Comparison of ENCODE assay signal across 24 mouse cellular contexts in genomic region chr8:39781424-39782161, GRCm38 (mm10).
DNase-seq lines count a peak whose midpoint lies in the region; ATAC-seq and TF ChIP-seq lines count a peak whose summit lies in the region.
"Had no signal": no experiment of that assay in that cellular context is flagged by ENCODE, and none has a peak within 500 bp of the region (broad histone marks: within the 10 kb centered on the region; RNA-seq: fewer than 3 reads in every experiment).

No protein-coding gene starts in this region.

- no peak overlapping the region for H3K4me2 ChIP-seq in forebrain, postnatal 0 days (ENCODE audit: low read depth)
- no peak overlapping the region for H3K4me2 ChIP-seq in kidney, postnatal 0 days (ENCODE audit: low read length)
- H3K4me2 ChIP-seq in lung, embryonic 14.5 days: no peak overlapping the region
- H3K4me2 ChIP-seq: embryonic facial prominence, embryonic 12.5 days; heart, embryonic 11.5 days; heart, embryonic 15.5 days; hindbrain, embryonic 13.5 days; intestine, embryonic 15.5 days had no signal

- peak; percentile 1 for DNase-seq in embryo, embryonic 10.5 days (ENCODE audit: low spot score)
- DNase-seq in embryo, embryonic 10 days (ENCODE audit: low spot score): no peak
- DNase-seq in forebrain, postnatal 0 days: peak; percentile 5
- DNase-seq in forebrain, embryonic 10.5 days (ENCODE audit: extremely low spot score, low spot score): no peak
- peak; percentile 60 for DNase-seq in kidney, postnatal 0 days (ENCODE audit: low spot score)
- no peak for DNase-seq in kidney, adult 11 months
- DNase-seq in lung, embryonic 14.5 days: peak; percentile 56
- no peak for DNase-seq in lung, adult 2 months
- DNase-seq: adrenal gland, adult 8-10 months; B cell, adult 2 months; cerebellum, adult 18-20 months; cerebellum, adult 9-11 months; cerebellum, postnatal 36 days; embryo, embryonic 11 days; gastrocnemius, postnatal 14 days; heart, adult 2 months; heart, postnatal 14 days had no signal

- H3K27ac ChIP-seq in forebrain, postnatal 0 days (ENCODE audit: low read depth, low read length): no peak overlapping the region
- no peak overlapping the region for H3K27ac ChIP-seq in forebrain, embryonic 10.5 days
- H3K27ac ChIP-seq in kidney, postnatal 0 days: no peak overlapping the region
- peak overlapping the region; percentile 10; the same call in 1 of the 2 replicates for H3K27ac ChIP-seq in lung, embryonic 14.5 days (ENCODE audit: low read depth)
- H3K27ac ChIP-seq: embryonic facial prominence, embryonic 12.5 days; heart, adult 2 months; heart, embryonic 15.5 days; hindbrain, embryonic 13.5 days; intestine, embryonic 15.5 days had no signal

- 81% methylated on average over 3 of the region's 3 CpGs for WGBS in forebrain, postnatal 0 days
- WGBS in forebrain, embryonic 10.5 days: 87% methylated on average over 3 of the region's 3 CpGs
- WGBS in kidney, postnatal 0 days: 23% methylated on average over 3 of the region's 3 CpGs
- 39% methylated on average over 3 of the region's 3 CpGs for WGBS in lung, embryonic 14.5 days
- 61% methylated on average over 3 of the region's 3 CpGs for WGBS in lung, adult 2 months

- H3K4me3 ChIP-seq in forebrain, postnatal 0 days (ENCODE audit: low read depth, low read length): no peak overlapping the region
- H3K4me3 ChIP-seq in forebrain, embryonic 10.5 days: no peak overlapping the region
- H3K4me3 ChIP-seq in kidney, postnatal 0 days (replicated peaks; ENCODE audit: low read depth, low read length): no peak overlapping the region
- H3K4me3 ChIP-seq in lung, embryonic 14.5 days (ENCODE audit: low read depth, low read length): no peak overlapping the region
- H3K4me3 ChIP-seq in lung, adult 2 months (replicated peaks; ENCODE audit: extremely low read depth, low read depth, low read length): no peak overlapping the region
- H3K4me3 ChIP-seq: embryonic facial prominence, embryonic 12.5 days; heart, adult 2 months; heart, embryonic 15.5 days; hindbrain, embryonic 13.5 days; intestine, embryonic 15.5 days had no signal

- H3K9ac ChIP-seq in forebrain, postnatal 0 days: no peak overlapping the region
- no peak overlapping the region for H3K9ac ChIP-seq in kidney, postnatal 0 days (ENCODE audit: low read depth, low read length)
- H3K9ac ChIP-seq in lung, embryonic 14.5 days: no peak overlapping the region
- H3K9ac ChIP-seq: embryonic facial prominence, embryonic 12.5 days; heart, embryonic 15.5 days; hindbrain, embryonic 13.5 days; intestine, embryonic 15.5 days had no signal

- ATAC-seq in forebrain, postnatal 0 days: no peak
- no peak for ATAC-seq in kidney, postnatal 0 days (replicated peaks; ENCODE audit: low FRiP score, low read depth)
- ATAC-seq in lung, embryonic 14.5 days (ENCODE audit: insufficient read depth): peak; percentile 52
- ATAC-seq: CD4-positive, CD25-positive, alpha-beta regulatory T cell, adult 4 months; intestine, embryonic 15.5 days had no signal

- H3K36me3 ChIP-seq in forebrain, postnatal 0 days (ENCODE audit: insufficient read depth): no peaks in the 10 kb centered on the region
- no peaks in the 10 kb centered on the region for H3K36me3 ChIP-seq in forebrain, embryonic 10.5 days (replicated peaks)
- H3K36me3 ChIP-seq in kidney, postnatal 0 days (ENCODE audit: insufficient read depth, low read length): no peaks in the 10 kb centered on the region
- H3K36me3 ChIP-seq in lung, embryonic 14.5 days (ENCODE audit: insufficient read depth): no peaks in the 10 kb centered on the region
- H3K36me3 ChIP-seq: embryonic facial prominence, embryonic 12.5 days; G1E; heart, embryonic 15.5 days; hindbrain, embryonic 13.5 days; intestine, embryonic 15.5 days had no signal

- H3K27me3 ChIP-seq in forebrain, postnatal 0 days (ENCODE audit: insufficient read depth, low read length): no peaks in the 10 kb centered on the region
- H3K27me3 ChIP-seq in forebrain, embryonic 10.5 days (ENCODE audit: poor library complexity, severe bottlenecking): no peaks in the 10 kb centered on the region
- no peaks in the 10 kb centered on the region for H3K27me3 ChIP-seq in kidney, postnatal 0 days (ENCODE audit: insufficient read depth, low read length)
- no peaks in the 10 kb centered on the region for H3K27me3 ChIP-seq in lung, embryonic 14.5 days (ENCODE audit: insufficient read depth, low read length)
- H3K27me3 ChIP-seq: embryonic facial prominence, embryonic 12.5 days; heart, embryonic 15.5 days; hindbrain, embryonic 13.5 days; intestine, embryonic 15.5 days had no signal

- H3K9me3 ChIP-seq in forebrain, postnatal 0 days (ENCODE audit: low read length): no peaks in the 10 kb centered on the region
- H3K9me3 ChIP-seq in forebrain, embryonic 10.5 days: no peaks in the 10 kb centered on the region
- no peaks in the 10 kb centered on the region for H3K9me3 ChIP-seq in kidney, postnatal 0 days (replicated peaks; ENCODE audit: low read length)
- no peaks in the 10 kb centered on the region for H3K9me3 ChIP-seq in lung, embryonic 14.5 days (ENCODE audit: low read depth, low read length)
- H3K9me3 ChIP-seq: embryonic facial prominence, embryonic 12.5 days; G1E; heart, embryonic 15.5 days; hindbrain, embryonic 13.5 days; intestine, embryonic 15.5 days had no signal

- TF ChIP-seq POLR2A in lung, adult 2 months (IDR thresholded peaks at IDR 0.05; ENCODE audit: borderline replicate concordance, extremely low read depth, low read depth, low read length): no peak

- TF ChIP-seq CTCF in forebrain, postnatal 0 days (IDR thresholded peaks at IDR 0.05; ENCODE audit: low read depth): no peak
- no peak for TF ChIP-seq CTCF in kidney, postnatal 0 days (IDR thresholded peaks at IDR 0.05; ENCODE audit: low read depth)
- no peak for TF ChIP-seq CTCF in lung, embryonic 14.5 days (IDR thresholded peaks at IDR 0.05; ENCODE audit: low read depth)
- no peak for TF ChIP-seq CTCF in lung, adult 2 months (IDR thresholded peaks at IDR 0.05; ENCODE audit: insufficient read depth, low read length)

- no peaks in the 10 kb centered on the region for H3K4me1 ChIP-seq in forebrain, postnatal 0 days (ENCODE audit: insufficient read depth)
- H3K4me1 ChIP-seq in forebrain, embryonic 10.5 days: no peaks in the 10 kb centered on the region
- no peaks in the 10 kb centered on the region for H3K4me1 ChIP-seq in kidney, postnatal 0 days (replicated peaks; ENCODE audit: insufficient read depth, low read length)
- H3K4me1 ChIP-seq in lung, embryonic 14.5 days (ENCODE audit: insufficient read depth): no peaks in the 10 kb centered on the region
- no peaks in the 10 kb centered on the region for H3K4me1 ChIP-seq in lung, adult 2 months (ENCODE audit: control insufficient read depth, insufficient read depth, low read length)
- H3K4me1 ChIP-seq: embryonic facial prominence, embryonic 12.5 days; heart, embryonic 15.5 days; hindbrain, embryonic 13.5 days; intestine, embryonic 15.5 days had no signal

Comparison
In these comparisons a context has a peak if more than half of its experiments do, and no peak if none do; other contexts are left out.
1. DNase-seq: peak in embryo, embryonic 10.5 days (single experiment), forebrain, postnatal 0 days (single experiment), kidney, postnatal 0 days (single experiment) and lung, embryonic 14.5 days (single experiment); none in embryo, embryonic 10 days (single experiment), forebrain, embryonic 10.5 days (single experiment), kidney, adult 11 months (single experiment) and lung, adult 2 months (single experiment).